Mouse (Mus musculus): Measurements from ENCODE around the gene Drd5. TPM values are rescaled to one million over a fixed set of nuclear protein-coding genes. Genes with fewer than 3 reads are reported as not detected.

The Drd5 gene
- total RNA-seq, 2 experiments from 2014 or later: not detected

GRCm38 (mm10) chr5:38346646-38347432 lies 27.7 kb downstream of the Drd5 start:
- DNase-seq: peak; percentile 21 to 55

GRCm38 (mm10) chr5:38350351-38350929 lies 31.3 kb downstream of the Drd5 start:
- intact Hi-C loops (cut with DNase I): no loop called here
- no peak for DNase-seq

More at GRCm38 (mm10) chr5:38346646-38347432, 27.7 kb downstream of the Drd5 start:
- intact Hi-C loops (cut with DNase I): no loop called here

- DNase-seq: no peak
- intact Hi-C loops (cut with DNase I): no loop called here
These were observed 37.8 kb downstream of the Drd5 start for GRCm38 (mm10) chr5:38356927-38357326.

- DNase-seq: no peak
- intact Hi-C loops (cut with DNase I): no loop called here
These were observed 40.5 kb downstream of the Drd5 start for GRCm38 (mm10) chr5:38359716-38360115.

- intact Hi-C loops (cut with DNase I): no loop called here
- no peak for DNase-seq
These were observed 45.2 kb downstream of the Drd5 start for GRCm38 (mm10) chr5:38364396-38364795.

- no peak for DNase-seq
- intact Hi-C loops (cut with DNase I): no loop called here
These were observed 46.4 kb downstream of the Drd5 start for GRCm38 (mm10) chr5:38365521-38365920.

GRCm38 (mm10) chr5:38366650-38367470 lies 47.7 kb downstream of the Drd5 start:
- DNase-seq: peak; percentile 56 to 65
- intact Hi-C loops (cut with DNase I): no loop called here

GRCm38 (mm10) chr5:38371308-38371707 lies 52.1 kb downstream of the Drd5 start:
- DNase-seq: no peak
- intact Hi-C loops (cut with DNase I): no loop called here

Other genes starting within 250 kb of the Drd5 start
- gene Nsg1, start 159.5 kb upstream of the Drd5 start, total RNA-seq (2021): 10 to 100 TPM in 1 of 2 experiments, 1 to 10 TPM in 1; 8.8 to 11.9 TPM
- 1 to 10 TPM; 4.8 to 5.5 TPM for gene Zbtb49, start 98.9 kb upstream of the Drd5 start, total RNA-seq (2021)
- gene Lyar, start 98.9 kb upstream of the Drd5 start, total RNA-seq (2021): 10 to 100 TPM; 13.1 to 13.7 TPM
- 10 to 100 TPM; 15.8 to 16.9 TPM for gene Tmem128, start 59.2 kb upstream of the Drd5 start, total RNA-seq (2021)
- 1 to 10 TPM in 1 of 2 experiments, not detected in 1; 2.1 TPM for gene Otop1, start 43.4 kb upstream of the Drd5 start, total RNA-seq (2021)
- gene Slc2a9, start 183.8 kb downstream of the Drd5 start, total RNA-seq (2021): 1 to 10 TPM in 1 of 2 experiments, under 1 TPM in 1; 0.85 to 2.9 TPM
- 100 to 1,000 TPM; 119 to 146 TPM for gene Wdr1, start 243.9 kb downstream of the Drd5 start, total RNA-seq (2021)